Mouse (Mus musculus): Measurements from ENCODE around the gene Slc1a7. TPM values are rescaled to one million over a fixed set of nuclear protein-coding genes. Genes with fewer than 3 reads are reported as not detected.

Slc1a7 gene
- total RNA-seq (2021): under 1 TPM; 0.13 to 0.37 TPM
- long read RNA-seq, experiment 1: 0 reads
- long read RNA-seq, experiment 2: 0 reads

DNA sequence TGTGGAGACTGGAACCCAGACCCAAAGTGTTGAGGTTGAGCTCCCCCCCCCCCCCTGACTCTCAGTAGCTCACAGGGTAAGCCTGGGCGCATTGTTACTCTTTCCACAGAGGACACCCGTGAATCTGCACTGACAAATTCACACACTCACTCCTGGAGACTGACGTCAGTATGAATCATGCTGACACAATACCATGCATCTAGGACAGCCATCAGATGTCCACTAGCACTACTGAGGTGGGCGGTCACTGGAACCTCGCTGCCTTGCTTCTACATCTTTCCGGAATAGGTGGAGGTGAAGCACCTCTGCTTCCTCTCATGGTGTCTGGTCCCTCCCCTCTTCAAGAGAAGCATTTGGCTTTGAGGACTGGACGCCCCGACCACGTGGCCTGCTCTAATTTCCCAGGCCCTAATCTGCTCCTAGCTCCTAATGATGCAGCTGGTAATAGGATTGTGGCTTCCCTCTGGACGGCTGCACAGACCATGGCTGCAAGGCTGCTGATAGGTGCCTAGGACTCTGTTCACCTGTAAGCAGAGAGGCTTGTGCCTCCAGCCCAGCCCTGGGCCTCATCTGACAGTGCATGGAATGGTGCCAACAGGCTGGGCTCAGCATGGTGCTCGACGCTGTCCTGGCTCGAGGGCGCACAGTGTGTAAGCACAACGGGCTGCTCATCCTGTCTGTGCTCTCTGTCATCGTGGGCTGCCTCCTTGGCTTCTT lies at the start of gene Slc1a7:
Slc1a7 (plus strand) TSS at position 367 of the 717 bp plus-strand sequence.
- no peak for DNase-seq
- intact Hi-C loops (cut with DNase I): no loop called here

DNA sequence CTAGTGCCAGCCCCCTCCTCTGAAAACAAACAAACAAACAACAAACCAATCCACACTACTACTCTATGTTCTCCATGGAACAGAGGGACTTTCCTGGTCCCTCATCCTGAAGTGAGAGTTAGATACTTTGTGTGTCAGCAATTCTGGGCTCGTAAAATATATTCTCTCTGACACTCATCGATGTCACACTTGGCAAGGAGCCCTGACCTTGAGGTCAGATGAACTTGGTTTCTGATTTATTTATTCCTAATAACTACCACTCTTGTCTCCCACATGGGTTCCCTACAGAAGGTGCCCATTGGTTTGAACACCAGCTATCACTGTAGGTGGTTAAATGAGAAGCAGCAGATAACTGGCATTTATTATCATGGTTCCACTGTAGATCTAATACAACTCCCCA lies 47.8 kb upstream of the Slc1a7 start:
- no peak for DNase-seq
- intact Hi-C loops (cut with DNase I): loop anchor here (2.0 to 10.0 kb wide), 2 partner anchors 30 to 404 kb away; partner anchors contain the start of gene Coa7

DNA sequence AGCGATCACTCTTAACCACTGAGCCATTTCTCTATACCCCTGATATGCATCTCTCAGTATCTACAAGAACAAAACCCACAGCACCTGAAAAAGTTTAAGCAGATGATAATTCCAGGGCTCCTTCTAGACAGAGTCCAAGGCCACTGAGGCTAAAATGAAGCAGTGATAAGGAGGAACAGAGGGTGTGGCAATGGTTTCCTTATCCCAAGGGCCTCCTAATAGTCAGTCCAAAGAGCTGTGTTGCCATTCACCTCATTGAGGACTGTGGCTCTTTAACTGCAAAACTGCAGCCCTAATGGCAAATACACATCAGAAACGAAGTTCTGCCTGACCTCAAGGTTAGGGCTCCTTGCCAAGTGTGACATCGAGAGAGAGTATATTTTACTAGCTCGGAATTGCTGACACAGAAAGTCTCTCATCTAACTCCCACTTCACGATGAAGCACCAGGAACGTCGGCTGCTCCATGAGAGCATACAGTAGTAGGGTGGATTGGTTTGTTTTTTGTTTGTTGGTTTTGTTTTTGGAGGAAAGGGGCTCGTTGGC lies 46.9 kb upstream of the Slc1a7 start:
- no peak for DNase-seq
- intact Hi-C loops (cut with DNase I): loop anchor here (2.0 to 10.0 kb wide), 2 partner anchors 30 to 404 kb away; partner anchors contain the start of gene Coa7

DNA sequence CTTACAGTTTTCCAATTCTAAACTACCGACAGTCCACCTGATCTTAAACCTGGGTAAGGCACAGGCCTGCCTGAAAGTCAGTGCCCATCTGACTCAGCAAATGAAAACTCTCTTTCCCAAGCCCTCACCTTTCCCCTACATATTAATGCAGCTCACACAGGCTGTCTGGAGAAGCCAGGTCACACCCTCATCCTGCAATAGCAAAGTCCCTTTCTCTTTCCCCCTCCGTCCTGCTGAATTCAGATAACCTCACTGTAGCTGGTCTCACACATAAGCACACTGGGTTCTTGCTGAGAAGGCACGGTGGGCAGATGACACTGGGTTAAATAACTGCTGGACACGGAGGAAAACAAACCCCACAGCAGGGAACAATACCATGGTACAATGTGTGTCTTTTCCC lies 46.2 kb upstream of the Slc1a7 start:
- intact Hi-C loops (cut with DNase I): loop anchor here (2.0 to 10.0 kb wide), 2 partner anchors 31 to 403 kb away; partner anchors contain the start of gene Coa7
- no peak for DNase-seq

DNA sequence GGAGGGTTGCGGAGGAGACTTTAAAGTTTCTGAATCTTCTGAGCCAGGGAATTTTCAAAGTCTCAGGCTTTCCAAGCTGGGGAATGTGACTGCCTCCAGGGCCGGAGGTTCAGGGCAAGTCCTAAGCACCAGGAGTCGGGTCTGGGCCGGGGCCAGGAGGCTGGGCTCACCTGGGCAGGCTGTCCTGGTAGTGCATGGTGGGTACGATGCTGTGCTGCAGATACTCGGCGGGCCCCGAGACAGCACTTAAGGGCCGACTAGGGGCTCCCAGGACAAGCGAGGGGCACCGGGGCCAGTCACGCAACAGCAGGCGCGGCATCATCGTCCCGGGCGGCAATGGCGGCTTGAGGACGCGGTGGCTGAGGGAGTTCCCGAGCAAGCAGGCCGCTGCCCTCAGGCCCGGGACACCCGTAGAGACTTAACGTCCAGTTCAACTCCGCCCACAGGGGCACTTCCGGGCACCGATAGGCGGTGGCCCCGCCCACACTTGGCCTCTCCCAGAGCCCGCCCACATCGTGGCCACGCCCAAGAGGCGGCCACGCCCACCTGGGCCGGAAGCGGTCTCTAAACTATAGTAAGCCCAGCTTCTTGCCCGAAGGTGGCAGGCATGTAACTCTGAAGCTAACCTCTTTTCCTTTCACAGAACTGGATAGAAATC lies 44.9 kb upstream of the Slc1a7 start, which contains the start of gene Cpt2:
Cpt2 (minus strand) TSS at position 466 of the 658 bp plus-strand sequence.
- intact Hi-C loops (cut with DNase I): loop anchor here (10.0 kb wide), 1 partner anchor 402 kb away; the partner anchor contains the start of gene Coa7

DNA sequence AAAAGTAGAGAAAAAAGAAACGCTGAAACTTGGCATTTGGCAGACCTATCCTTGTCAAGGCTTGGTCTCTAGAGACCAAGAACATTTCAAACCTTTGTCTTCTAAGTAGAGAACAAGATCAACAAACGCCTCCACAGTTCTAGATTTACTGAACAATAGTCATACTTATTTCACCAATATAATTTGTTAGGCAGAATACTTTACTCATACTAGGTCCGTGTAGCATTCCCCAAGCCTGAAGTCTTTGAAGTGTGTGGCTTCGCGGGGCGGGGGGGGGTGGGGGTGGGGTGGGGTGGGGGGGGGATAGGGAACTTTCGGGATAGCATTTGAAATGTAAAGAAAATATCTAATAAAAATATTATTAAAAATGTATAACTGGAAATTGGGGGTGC lies 44.3 kb upstream of the Slc1a7 start:
- intact Hi-C loops (cut with DNase I): loop anchor here (10.0 kb wide), 1 partner anchor 401 kb away; the partner anchor contains the start of gene Coa7
- DNase-seq: no peak

More for the DNA sequence above, 44.9 kb upstream of the Slc1a7 start, which contains the start of gene Cpt2:
- peak; percentile 92 to 95 for DNase-seq

DNA sequence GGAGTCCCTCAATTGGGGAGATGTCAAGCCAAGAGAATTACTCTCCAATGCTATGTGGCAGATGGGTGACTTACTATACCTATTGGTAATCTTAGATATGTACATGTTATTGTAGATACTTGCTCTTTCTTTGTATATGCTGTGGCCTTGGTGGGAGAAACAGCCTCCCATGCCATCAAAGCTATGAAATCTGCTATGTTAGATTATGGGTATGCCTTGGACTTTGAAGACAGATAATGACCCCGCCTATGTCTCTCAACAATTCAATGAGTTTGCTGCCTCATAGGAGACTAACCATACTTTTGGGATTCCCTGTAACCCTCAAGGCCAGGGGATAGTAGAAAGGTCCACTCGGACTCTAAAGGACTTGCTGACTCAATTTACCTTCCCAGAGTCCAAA lies 39.9 kb upstream of the Slc1a7 start:
- intact Hi-C loops (cut with DNase I): loop anchor here (10.0 kb wide), 1 partner anchor 397 kb away; the partner anchor contains the start of gene Coa7
- DNase-seq: no peak

DNA sequence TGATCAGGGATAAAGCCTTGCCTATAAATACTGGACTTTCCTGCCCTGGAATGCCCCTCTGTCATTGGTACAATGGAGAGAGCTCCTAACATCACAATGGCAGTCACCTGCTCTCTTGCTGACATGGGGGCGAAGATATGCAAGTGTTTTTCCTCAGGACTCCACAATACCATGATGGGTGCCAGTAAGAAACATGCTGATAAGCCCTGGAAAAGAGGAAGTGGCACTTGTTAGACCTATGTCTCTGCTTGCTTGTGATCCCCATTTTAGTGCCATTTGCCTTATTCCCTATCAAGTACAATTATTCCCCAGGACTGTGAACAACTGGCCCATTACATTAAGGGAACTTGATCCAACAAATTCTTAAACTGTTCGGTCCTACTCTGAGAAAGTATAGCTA lies 39.4 kb upstream of the Slc1a7 start:
- no peak for DNase-seq
- intact Hi-C loops (cut with DNase I): loop anchor here (10.0 kb wide), 1 partner anchor 396 kb away; the partner anchor contains the start of gene Coa7

DNA sequence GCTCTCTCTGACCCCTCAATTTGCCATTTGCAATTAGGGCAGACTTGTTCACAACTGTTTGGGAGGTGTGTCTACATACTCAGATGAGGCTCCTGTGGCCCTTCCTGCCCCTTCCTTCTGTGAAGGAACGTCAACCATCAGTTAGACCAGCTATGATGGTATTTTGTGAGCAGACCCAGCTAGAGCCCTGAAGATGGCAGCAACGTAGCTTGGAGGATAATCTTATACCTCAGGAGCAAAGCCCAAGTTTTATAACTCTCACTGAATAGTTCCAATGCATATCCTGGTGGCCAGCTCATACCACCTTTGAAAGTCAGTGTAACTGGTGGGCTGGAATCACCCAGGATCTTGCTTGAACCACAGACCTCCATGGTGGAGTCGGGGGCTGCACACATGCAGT lies 36.7 kb upstream of the Slc1a7 start:
- intact Hi-C loops (cut with DNase I): no loop called here
- DNase-seq: no peak

DNA sequence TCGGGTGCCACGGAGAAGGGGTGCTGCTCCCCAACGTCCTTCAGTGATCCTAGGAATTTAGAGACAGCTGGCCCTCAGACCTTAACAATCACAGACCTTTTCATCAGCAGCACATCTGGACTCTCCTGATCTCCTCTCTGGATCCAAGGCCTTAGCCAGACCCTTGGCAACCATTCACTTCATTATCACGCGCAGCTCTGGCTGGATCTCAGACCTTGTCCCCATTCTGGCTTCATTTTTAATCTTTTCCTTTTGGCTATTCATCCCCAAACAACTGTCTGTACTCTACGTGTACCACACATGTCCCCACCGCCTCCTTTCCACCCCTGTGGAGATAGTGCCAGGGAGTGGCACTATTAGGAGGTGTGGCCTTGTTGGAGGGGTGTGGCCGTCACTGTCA lies 34.9 kb upstream of the Slc1a7 start:
- DNase-seq: no peak
- intact Hi-C loops (cut with DNase I): no loop called here

DNA sequence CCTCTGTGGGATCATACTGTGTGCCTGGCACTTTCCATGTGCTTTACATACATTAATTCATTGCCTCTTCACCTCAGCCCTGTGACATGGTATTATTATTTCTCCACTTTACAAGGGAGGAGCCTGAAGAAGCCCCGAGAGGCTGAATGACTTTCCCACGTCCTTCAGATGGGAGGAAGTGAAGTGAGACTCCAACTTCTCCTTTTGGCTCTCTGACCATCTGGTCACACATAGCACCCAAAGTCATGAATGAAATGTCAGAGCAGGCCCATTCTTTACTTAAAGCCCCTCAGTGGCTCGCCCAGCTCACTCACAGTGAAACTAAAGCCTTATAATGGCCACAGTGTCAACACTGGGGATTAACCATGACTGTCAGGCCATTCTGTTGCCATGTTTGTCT lies 32.9 kb upstream of the Slc1a7 start:
- no peak for DNase-seq
- intact Hi-C loops (cut with DNase I): no loop called here

DNA sequence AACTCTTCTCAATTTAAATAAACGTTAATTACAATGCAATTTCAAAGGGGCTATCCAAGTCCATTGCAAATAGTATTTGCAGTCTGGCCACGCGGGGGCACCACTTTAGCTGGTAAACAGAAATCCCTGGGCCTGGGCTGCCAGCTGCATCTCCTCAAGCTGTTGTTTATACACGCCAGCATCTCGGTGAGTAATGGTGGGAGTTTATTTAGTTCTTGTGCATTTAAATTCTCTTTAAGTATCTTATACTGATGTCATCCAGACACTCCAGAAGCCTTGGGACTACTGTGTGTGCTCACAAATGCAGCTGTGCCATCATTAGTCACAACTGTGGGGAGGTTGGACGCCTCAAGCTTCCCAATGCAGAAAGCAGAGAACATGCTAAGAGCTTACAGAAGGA lies 30.8 kb upstream of the Slc1a7 start:
- intact Hi-C loops (cut with DNase I): no loop called here
- peak; percentile 53 to 70 for DNase-seq

DNA sequence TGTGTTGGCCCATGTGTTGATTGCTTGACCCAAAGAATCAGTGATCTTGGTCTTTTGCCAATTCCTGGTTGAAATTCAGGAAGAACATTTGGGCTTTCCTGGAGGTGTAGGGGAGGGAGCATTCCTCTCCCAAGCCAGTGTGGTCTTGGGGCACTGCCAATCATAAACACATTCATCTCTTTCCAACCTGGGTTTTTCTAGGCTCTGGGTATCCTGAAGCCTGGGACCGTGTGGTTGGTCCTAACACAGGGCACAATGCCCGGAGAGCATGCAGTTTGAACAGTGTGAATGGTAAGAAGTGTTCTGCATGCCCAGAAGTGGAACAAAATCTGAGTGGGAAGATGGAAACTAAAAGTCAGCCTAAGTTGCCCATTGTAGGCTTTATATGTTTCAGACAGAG lies 30.0 kb upstream of the Slc1a7 start:
- no peak for DNase-seq
- intact Hi-C loops (cut with DNase I): no loop called here

DNA sequence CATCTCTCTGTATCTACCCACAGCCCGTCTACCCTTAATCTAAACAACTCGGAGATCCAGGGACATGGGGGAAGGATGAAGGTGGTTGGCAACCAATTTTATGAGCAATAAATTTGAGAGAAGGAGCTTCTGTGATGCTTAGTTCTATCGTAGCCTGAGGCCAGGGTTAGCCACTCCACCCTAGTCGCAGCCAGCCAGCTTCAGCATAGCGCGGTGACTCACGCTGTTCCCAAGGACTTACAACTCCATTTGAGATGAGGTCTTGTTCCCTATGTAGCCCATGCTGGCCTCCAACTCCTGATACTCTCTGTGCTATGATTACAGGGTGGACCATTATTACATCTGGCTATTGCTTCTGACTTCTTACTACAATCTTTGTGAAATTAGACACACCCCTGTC lies 25.4 kb upstream of the Slc1a7 start:
- intact Hi-C loops (cut with DNase I): no loop called here
- peak in 1 of 2 experiments; percentile 21 for DNase-seq

DNA sequence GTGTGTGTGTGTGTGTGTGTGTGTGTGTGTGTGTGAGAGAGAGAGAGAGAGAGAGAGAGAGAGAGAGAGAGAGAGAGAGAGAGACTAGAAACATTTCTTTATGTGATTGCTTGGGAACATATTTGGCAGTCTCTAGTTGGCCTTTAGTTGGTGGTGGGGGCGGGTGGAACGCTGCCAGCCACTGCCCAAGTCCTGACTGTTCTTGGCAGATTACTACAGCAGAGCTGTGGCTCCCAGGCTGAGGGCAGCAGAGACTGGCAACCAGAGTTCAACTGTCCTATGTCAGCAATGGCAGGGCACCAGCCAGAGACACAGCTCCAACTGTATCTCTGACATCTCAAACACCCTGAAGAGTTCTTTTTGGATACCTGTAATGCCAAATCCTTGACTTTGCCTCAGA lies 24.0 kb upstream of the Slc1a7 start:
- DNase-seq: no peak
- intact Hi-C loops (cut with DNase I): no loop called here

DNA sequence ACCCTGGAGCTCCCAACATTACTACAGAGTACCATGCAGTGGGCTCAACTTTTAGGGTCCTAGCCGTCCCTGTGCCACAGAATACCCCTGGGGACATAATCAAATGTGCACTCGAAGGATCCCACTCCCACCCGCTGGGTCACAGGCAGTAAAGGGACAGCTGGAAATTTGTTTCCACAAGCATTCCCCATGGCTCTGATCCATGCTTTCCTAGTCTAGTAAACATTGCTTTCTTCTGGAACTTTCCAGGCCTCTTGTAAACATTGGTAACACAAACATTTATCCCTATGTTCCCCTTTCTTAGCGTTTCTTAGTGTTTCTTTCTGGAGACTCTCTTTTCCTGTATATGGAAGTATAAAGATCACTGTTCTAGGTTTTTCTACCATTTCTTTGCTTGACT lies 18.2 kb upstream of the Slc1a7 start:
- no peak for DNase-seq
- intact Hi-C loops (cut with DNase I): no loop called here

DNA sequence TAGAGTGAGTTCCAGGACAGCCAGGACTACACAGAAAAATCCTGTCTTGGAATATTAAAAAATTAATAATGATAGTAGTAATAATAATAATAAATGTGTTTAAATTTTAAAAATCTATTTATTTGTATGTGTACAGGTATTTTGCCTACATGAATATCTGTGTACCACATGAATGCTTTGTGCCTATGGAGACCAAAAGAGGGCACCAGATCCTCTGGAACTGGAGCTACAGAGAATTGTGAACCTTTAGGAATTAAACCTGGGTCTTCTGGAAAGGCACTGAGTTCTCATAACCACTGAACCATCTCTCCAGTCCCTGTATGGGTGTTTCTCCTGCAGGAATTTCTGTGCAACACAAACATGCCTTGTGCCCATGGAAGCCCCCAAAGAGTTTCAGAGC lies 15.3 kb upstream of the Slc1a7 start:
- intact Hi-C loops (cut with DNase I): no loop called here
- DNase-seq: no peak

DNA sequence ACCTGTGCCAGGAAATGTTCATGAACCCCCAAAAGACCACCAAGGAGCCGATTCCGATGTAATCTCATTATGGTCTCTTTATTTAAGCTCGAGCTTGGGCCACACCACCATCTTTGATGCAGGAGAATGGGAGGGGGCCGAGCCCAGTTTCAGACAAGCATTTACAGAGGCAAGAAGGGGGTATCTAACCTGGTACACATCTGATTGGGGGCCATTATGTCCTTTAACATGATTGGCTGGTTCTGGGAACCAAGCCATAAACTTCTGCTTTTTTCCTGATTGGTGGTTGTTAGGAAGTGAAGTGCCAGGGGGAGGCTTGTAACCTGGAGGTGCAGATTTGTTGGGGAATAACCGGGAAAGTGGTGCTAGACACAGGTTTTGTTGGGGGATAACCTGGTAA lies 12.4 kb upstream of the Slc1a7 start:
- intact Hi-C loops (cut with DNase I): no loop called here
- DNase-seq: no peak

DNA sequence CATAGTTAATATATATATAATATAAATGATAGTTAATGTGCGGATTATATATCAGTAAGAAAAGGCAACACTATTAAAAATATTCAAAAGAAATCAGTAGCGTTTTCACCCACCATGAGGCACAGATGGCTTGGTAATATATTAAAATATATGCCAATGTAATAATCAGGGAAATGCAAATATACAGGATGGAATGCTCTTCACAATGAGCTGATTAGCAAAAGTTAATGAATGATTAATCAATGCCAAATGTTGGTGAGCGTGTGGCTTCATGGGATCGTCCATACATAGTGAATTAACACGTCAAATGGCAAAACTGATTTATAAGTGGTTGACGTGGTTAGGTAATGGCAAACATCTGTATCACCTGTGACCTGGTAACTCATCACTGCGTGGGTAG lies 9.6 kb upstream of the Slc1a7 start:
- no peak for DNase-seq
- intact Hi-C loops (cut with DNase I): no loop called here

DNA sequence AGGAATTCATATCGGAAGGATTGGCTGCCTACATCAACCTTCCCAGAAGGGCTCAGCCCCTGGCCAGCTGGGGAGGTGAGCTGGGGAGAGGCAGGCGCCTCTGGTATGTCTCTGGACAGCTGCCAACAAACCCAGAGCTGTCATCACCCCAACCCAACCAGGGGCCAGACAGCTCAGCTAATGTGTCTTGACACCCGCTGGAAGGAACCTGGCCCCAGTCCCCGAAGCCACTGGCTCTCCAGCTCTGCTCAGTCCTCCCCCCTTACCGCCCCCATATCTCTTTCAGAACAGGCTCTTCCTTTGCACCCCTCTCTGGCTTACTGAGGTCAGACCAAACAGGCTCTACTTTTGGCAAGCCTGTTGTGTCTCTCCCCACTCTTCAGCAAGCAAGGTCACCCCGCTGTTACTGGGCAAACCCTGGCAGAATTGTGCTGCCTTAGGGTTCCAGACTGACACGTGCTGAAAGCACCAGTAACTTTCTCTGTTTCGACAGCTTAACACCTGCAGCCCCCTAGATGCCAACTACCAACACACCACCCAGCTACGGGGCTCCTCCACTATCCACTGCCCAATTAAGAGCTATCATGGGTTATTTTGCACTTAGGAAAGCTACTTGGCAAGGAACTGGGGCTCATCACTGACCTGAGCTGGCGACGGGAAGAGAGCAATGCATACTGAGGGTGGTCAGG lies 5.9 kb upstream of the Slc1a7 start:
- intact Hi-C loops (cut with DNase I): no loop called here

DNA sequence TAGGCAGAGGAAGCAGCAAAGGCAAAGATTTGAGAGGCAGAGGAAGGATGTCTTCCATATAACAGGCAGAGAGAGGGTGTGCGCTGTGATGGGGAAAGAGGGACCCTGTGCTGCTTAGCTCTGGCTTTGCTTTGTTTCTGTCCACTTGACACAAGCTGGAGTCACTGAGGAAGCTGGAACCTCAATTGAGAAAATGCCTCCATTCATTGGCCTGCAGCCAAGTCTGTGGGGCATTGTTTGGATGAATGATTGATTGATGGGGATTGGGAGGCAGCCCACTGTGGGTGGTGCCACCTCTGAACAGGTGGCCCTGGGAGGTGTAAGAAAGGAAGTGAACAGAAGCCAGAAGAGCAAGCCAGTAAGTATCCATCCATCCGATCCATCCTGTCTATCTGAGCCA lies 5.3 kb upstream of the Slc1a7 start:
- no peak for DNase-seq
- intact Hi-C loops (cut with DNase I): no loop called here

More for the DNA sequence above, 5.9 kb upstream of the Slc1a7 start:
- peak in 1 of 2 experiments; percentile 49 for DNase-seq

All from gastrocnemius, postnatal 36 days (tissue).